Mouse (Mus musculus) R1 (cell line): Measurements from ENCODE around the gene Gsc2.
"Not testable (repeated sequence)": the region's sequence is repeated elsewhere in the genome, so short reads cannot be mapped to it uniquely, and the experiment has no call there.

ENCODE experiments used
- DNase-seq: peaks from one replicate; pipeline ENCODE4 v3.0.0-alpha.2; 2018; ENCODE audit warnings: low read depth, low spot score

Gsc2 gene

GRCm38 (mm10) chr16:17914307-17915249, at the start of gene Gsc2:
Gene Gsc2 (minus strand): TSS chr16:17915059.
- DNase-seq = peak; percentile 78

- no peak for DNase-seq
These were observed 47.2 kb upstream of the Gsc2 start for GRCm38 (mm10) chr16:17962091-17962490.

GRCm38 (mm10) chr16:17956052-17956638, 41.3 kb upstream of the Gsc2 start:
- DNase-seq = not testable (repeated sequence)

- DNase-seq = no peak
These were observed 36.8 kb upstream of the Gsc2 start for GRCm38 (mm10) chr16:17951618-17952017.

- no peak for DNase-seq
These were observed 35.2 kb upstream of the Gsc2 start for GRCm38 (mm10) chr16:17950068-17950467.

GRCm38 (mm10) chr16:17949421-17949877, 34.6 kb upstream of the Gsc2 start:
- no peak for DNase-seq

- DNase-seq = no peak
These were observed 30.4 kb upstream of the Gsc2 start for GRCm38 (mm10) chr16:17945081-17945831.

GRCm38 (mm10) chr16:17943466-17943865, 28.6 kb upstream of the Gsc2 start:
- no peak for DNase-seq

GRCm38 (mm10) chr16:17939255-17939751, 24.4 kb upstream of the Gsc2 start:
- no peak for DNase-seq

- DNase-seq = peak; percentile 70
These were observed 24.0 kb upstream of the Gsc2 start for GRCm38 (mm10) chr16:17938821-17939220.

- no peak for DNase-seq
These were observed 23.3 kb upstream of the Gsc2 start for GRCm38 (mm10) chr16:17938187-17938586.

GRCm38 (mm10) chr16:17936776-17937175, 21.9 kb upstream of the Gsc2 start:
- no peak for DNase-seq

GRCm38 (mm10) chr16:17934445-17934910, 19.6 kb upstream of the Gsc2 start:
- DNase-seq = no peak

GRCm38 (mm10) chr16:17933594-17934444, 19.0 kb upstream of the Gsc2 start:
- no peak for DNase-seq

- DNase-seq = no peak
These were observed 17.1 kb upstream of the Gsc2 start for GRCm38 (mm10) chr16:17931906-17932460.

- no peak for DNase-seq
These were observed 14.8 kb upstream of the Gsc2 start for GRCm38 (mm10) chr16:17929631-17930030.

- no peak for DNase-seq
These were observed 14.4 kb upstream of the Gsc2 start for GRCm38 (mm10) chr16:17929211-17929610.

- DNase-seq = peak; percentile 99
These were observed 13.8 kb upstream of the Gsc2 start for GRCm38 (mm10) chr16:17928627-17929104.

GRCm38 (mm10) chr16:17928087-17928580, 13.3 kb upstream of the Gsc2 start, which contains the start of gene Slc25a1:
Gene Slc25a1 (minus strand): TSS chr16:17928219.
- DNase-seq = peak; percentile 93
